Comparison of ENCODE assay signal across 16 mouse cellular contexts in the genomic region with DNA sequence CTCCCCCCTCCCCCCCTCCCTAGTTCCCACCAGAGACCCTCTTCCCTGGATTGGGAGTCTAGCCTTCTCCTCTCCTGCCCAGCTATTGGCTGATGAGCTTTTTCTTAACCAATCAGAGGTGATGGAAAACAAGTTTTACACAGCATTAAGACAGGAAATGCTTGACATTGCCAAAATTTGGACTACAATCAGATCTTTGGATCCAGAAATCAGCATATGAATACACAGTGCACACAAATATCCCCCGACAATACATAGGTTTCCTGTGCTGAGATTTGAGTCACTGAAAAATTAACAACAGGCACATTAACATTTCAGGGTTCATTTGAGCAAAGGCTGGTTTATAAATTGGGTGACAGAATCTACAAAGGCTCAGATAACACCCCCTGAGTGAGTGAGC.
"Had no signal": no experiment of that assay in that cellular context is flagged by ENCODE, and none has a peak within 500 bp of the region (broad histone marks: within the 10 kb centered on the region; RNA-seq: fewer than 3 reads in every experiment).

No protein-coding gene starts in this region.

- H3K4me2 ChIP-seq: limb, embryonic 12.5 days; limb, embryonic 15.5 days; stomach, embryonic 15.5 days had no signal

- ATAC-seq: intestine, embryonic 16.5 days had no signal

- H3K9ac ChIP-seq: limb, embryonic 12.5 days; limb, embryonic 15.5 days; stomach, embryonic 15.5 days had no signal

- H3K36me3 ChIP-seq: limb, embryonic 12.5 days; limb, embryonic 15.5 days; liver, embryonic 13.5 days; stomach, embryonic 15.5 days had no signal

- H3K9me3 ChIP-seq: limb, embryonic 12.5 days; limb, embryonic 15.5 days; liver, embryonic 13.5 days; stomach, embryonic 15.5 days had no signal

- H3K27me3 ChIP-seq: limb, embryonic 12.5 days; limb, embryonic 15.5 days; liver, embryonic 13.5 days; stomach, embryonic 15.5 days had no signal

- H3K27ac ChIP-seq: limb, embryonic 12.5 days; macrophage; stomach, embryonic 15.5 days had no signal

- H3K4me3 ChIP-seq: limb, embryonic 12.5 days; limb, embryonic 15.5 days; liver, embryonic 13.5 days; stomach, embryonic 15.5 days had no signal

- DNase-seq: kidney, adult 2 months; kidney, postnatal 10 days; kidney, postnatal 36 days; left cerebral cortex, postnatal 4 days; liver, embryonic 13.5 days; lung, adult 2 months; lung, postnatal 14 days; midbrain, embryonic 14.5 days; right cerebral cortex, postnatal 14 days; right cerebral cortex, postnatal 4 days; thymus, postnatal 25 days had no signal
